Mouse (Mus musculus) cerebellum, adult (tissue): ENCODE data around the gene Ltbp4.

Experiments used
- ATAC-seq: cut with Nextera tagmentation; 2 replicates; pipeline ENCODE4 v1.9.2; 2017; ENCODE audit warnings: mild to moderate bottlenecking, moderate library complexity, mixed read lengths; ENCODE audit not compliant: insufficient number of reproducible peaks, low FRiP score, low TSS enrichment

Ltbp4 gene

DNA sequence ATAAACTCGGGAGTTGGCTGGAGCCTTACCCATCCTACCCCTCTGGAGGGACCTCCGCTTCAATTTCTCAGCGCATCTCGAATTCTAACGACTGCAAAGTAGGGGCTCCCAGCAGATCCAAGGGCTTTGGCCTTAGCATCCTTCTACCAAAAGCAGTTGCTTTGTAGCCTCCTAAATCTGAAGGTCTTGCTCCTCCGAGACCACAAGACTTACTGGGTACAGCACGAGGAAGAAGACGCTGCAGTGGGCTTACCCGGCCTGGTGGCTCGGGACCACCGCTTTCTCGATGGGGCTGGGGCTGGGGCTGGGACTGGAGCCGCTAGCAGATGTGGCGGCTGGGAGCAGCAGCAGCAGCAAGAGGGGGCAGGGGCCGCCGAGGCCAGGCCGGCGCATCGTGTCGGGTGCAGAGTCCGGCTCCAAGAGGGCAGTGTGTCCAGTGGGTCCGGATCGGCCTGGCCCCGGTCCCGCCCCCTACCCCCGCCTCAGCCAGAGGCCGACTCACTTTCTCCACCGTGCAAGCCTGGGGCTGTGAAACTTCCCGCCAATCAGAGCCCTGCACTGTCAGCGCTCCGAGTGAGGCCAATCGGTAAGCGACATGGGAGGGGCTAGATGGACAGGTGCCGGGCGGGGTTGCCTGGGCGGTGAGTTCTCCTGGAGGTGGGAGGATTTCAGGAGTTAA, at the start of gene Ltbp4:
TSS of gene Ltbp4 (minus strand) at position 518 of the 679 bp plus-strand sequence.
- no peak for ATAC-seq

DNA sequence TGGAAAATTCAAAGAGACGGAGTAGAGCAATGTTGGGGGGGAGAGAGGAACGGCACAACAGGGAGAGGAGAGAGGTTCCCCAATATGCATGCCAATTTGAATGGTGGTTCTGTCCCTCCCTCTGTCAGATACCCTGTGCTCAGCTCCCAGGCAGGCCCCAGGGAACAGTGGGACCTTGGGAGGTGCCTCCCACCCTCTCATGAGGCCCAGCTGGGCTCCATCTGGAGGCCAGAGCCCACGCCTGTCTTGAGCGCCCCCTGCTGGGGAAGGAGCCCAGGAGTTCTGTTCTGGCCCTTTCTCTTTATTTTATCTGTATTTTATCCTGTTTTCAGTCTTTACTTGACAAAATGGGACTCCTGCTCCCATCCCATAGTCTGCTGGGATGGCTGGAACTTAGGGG, 47.2 kb upstream of the Ltbp4 start:
- ATAC-seq, result 0 out of 2 replicates have a peak, but pooled peaks have one; percentile 15

DNA sequence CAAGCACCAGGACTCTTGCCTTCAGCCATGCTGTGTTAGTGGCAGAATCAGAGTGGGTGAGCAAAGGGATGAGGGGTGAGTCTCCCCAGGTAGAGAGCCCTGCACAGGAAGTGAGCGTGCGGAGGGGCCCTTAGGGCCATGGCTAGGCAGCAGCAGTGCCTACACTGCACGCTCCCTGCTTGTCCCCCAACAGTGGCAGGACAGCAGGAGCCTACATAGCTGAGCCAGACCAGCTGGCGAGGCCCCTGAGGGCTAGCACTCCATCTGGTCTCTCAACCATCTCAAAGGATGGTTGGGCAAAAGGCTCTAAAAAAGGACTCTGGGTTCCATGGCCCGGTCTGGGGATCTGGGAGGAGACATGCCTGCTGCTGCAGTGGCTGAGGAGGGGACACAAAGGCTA, 46.6 kb upstream of the Ltbp4 start:
- peak; percentile 88; the same call in 1 of the 2 replicates for ATAC-seq

DNA sequence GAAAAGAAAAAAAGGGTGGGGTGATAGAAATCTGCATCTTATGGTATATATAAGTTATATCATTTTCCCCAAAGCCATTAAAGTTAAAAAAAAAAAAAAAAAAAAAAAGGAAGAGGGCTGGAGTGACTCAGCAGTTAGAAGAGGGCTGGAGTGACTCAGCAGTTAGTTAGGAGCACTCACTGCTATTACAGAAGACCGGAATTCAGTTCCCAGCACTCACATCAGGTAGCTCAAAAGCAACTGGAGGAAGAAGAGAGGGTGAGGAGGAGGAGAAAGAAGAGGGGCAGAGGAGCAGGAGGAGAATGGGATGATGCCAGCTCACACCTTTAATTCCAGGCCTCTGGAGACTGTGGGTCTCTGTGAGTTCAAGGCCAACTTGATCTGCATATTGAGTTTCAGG, 45.7 kb upstream of the Ltbp4 start:
- ATAC-seq, result no peak

DNA sequence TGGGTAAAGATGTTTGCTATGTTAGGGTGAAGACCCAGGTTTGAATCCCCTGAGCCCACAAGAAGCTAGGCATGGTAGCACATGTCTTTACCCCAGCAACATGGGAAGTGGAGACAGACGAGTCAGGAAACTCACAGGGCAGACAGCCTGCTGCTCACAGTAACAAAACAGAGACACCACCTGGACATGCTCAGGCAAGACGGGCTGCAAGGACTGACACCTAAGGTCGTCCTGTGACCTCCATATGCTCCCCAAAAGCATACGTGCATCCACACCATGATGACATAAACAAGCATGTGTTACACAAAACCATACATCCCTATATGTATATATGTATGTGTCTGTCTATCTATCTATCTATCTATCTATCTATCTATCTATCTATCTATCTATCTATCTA, 44.1 kb upstream of the Ltbp4 start:
- no peak for ATAC-seq

DNA sequence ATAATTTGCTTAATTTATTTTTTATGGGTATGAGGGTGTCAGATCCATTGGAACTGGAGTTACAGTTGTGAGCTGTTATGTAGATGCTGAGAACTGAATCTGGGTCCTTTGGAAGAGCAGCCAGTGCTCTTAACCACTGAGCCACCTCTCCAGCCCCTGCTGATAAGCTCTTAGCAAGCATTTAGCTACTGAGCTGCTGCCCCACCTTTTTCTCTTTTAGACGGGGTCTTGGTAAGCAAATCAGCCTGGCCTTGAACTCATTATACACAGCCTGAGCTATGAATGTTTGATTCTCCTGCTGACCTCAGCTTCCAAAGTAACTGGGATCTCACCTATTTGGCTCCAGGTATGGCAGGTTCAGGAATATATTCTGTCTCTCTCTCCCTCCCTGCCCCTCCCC, 43.5 kb upstream of the Ltbp4 start:
- ATAC-seq, result no peak

DNA sequence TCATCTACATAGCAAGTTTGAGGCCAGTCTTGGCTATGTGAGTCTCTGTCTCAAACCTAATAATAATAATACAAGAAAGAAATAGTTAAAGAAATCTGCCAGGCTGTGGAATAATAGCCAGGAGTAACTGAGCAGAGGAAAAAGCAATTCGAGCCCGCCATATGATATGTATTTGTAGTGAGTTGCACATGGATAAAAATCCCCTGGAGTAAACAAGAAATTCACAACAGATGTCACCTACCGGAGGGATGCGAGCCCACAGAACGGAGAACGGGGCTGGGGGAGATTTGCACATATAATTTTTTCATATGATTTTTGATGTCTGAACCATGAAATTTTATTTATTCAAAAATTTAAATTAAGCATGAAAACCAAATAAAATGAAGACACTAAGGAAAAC, 42.3 kb upstream of the Ltbp4 start:
- no peak for ATAC-seq

DNA sequence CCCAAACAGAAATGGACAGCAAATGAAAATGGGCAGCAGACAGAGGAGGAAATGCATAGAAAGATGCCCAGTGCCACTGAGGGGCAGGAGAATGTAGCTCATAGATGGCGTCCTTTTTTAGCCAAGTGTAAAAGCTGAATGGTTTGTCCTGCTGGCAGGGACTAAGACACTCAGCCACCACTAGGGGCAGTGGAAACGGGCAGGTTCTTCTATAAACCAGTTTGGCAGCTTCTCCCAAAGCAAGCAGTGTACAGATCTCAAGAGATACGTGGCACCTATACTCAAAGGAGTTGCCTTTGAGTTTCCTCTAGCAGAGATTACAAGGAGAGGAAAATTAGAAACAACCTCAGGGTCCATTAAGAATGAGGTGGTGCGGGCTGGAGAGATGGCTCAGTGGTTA, 40.9 kb upstream of the Ltbp4 start:
- no peak for ATAC-seq

DNA sequence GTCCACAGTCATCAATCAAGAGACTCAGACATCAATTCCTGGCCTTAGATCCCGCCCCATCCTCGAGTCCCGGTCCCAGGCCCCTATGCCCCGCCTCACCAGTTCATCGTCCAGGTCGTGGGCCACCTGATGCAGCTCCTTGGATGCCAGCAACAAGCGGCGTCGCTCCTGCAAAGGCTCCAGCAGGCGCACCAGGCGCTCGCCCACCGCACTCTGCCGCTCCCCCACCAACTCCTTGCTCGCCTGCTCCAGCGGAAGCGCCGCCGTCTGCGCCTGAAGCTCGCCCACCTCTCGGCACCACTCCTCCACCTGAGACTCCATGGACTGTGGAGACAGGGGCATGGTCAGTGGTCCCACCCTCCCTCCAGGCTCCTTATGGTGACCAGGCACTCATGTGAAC, 37.8 kb upstream of the Ltbp4 start:
- ATAC-seq, result no peak

DNA sequence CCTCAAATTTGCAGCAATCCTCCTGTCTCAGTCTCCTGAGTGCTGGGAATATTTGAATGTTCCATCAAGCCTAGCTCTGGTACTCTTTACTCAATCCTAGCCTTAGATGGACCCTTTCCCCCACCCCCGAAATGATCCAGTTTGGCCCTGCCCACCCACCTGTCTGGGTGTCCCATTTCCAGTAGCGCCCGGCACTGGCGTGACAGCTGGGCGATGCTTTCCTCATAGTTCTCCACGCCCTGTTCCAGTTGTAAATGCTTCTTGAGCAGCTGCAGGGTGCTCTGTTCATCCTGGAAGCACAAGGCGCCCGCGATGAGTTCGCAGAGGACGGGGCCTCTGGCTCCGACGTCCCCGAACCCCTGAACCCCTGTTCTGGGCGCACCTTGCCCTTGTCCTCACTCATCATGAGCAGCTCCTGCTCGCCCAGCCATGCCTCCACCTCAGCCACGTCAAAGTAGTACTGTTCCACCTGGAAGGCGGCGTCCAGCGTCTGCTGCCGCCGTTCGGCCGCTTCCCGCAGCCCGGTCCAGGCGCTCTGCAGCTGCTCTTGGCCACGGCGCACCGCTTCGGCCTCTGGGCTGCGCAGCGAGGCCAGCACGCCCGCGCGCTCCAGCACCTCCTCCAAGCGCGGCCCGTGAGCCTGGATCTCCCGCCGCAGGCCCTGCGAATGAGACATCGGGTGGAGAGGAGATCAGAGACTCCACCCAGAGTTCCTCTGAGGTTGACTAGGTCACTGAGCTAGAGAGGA, 34.4 kb upstream of the Ltbp4 start:
- ATAC-seq, result no peak

DNA sequence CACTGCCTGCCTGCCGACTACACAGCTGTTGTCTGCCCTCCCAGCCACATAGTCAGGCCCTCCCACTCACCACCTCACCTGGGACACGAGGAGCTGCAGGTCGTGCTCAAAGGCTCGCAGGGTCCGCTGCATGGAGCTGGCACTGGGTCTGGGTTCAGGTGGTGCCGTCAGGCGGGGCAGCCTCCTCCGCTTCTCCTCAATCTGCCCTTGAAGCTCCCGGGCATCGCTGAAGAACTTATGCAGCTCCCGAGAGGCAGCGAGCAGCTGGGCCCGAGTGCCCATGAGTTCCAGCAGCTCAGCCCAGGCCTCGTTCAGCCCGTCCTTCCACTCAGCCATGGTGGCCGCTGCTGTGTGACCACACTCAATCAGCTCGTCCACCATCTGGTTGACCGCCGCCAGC, 31.6 kb upstream of the Ltbp4 start:
- ATAC-seq, result no peak

DNA sequence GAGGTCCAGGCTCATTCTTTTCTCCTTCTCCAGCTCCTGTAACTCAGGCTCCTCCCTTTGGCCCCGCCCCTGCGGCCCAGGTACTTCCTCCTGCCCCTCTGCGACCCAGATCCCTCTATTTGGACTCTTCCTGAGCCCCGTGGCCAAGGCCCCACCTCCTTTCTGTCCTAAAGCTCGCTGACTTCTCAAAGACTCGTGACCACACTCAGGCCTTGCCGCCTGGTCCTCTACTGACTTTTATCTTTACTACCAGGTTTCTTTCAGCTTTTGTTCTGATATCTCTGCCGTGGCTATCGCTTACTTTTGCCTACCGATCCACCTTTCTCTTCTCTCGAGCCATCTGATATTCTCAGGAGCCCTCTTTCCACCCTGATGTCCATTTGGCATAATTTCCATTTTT, 30.5 kb upstream of the Ltbp4 start:
- ATAC-seq, result no peak

DNA sequence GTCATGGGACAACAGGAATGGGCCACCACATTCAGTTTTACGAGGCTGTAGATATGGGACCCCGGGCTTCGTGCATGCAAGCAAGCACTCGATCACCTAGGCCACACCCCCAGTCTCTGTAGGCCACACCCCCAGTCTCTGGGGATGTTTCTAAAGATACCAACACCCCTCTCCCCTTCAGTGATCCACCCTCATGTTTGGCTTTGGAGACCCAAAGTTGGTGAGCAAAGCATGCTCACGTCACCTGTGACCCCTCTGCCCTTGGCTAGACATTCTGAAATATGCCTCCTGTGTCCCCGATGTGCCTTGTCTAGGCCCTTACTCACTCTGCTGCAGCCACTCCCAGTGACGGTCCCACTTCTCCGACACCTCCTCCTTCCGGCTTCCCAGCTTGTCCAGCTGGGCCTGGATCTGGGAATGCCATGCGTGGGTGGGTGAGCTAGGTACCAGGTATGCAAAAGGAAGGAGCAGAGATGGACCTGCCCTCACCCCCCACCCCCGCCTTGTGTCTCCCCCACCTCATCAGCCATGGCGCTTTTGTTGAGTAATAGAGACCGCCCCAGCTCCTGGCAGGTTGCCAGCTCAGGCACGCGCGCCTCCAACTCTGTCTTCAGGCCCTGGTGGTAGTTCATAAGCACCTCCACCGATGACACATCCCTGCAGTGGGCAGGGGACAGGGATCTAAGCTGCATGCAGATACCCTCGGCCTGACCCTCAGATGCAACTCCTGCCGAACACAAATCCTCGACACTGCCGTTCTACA, 28.8 kb upstream of the Ltbp4 start:
- no peak for ATAC-seq

DNA sequence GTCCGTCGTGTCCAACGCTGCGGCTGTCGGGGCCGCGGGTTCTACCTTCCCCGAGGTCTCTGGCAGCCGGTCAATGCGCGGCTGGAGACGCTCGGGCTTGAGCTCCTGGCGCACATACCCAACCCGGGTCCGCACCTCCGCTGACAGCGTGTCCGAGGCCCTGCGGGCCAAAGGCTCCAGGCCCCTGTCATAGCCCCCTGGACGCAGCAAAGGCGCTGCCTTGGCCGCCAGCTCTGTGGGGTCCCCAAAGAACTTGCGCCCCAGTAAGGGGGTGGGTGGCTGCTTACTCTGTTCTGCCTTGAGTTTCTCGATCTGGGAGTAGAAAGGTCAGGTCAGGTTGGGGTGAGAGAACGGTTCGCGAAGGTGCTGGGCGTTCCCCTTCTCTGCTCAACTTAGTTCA, 26.9 kb upstream of the Ltbp4 start:
- ATAC-seq, result no peak

DNA sequence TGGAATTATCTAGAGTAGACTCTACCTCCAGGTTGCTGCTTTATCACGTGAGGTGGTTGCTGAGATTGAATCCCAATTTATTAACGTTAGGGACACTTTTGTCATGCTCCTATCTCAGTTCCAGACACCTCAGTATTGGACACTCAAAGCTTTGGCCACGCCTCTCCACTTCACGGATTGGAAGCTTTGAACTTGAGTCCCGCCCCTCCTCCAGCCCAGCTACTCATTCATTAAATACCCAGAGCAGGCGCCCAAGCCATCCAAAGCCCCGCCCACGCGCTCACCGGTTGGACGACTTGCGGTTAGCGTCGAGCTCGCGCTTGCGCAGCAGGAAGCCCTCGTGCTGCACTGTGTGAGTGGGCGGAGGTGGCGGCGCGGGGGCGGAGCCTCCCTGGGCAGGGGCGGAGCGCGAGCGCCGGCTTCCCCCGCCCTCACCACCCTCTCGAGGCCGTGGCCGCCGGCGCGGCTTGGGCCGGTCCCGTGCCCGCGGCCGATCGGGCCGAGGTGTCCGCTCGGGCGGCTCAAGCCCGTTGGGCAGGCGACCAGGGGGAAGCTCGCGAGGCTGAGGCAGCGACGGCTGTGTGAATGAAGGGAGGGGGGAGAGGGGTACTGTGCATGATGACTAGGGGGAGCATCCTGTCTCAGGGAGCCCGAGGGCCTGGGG, 23.9 kb upstream of the Ltbp4 start:
- peak; percentile 77 for ATAC-seq

DNA sequence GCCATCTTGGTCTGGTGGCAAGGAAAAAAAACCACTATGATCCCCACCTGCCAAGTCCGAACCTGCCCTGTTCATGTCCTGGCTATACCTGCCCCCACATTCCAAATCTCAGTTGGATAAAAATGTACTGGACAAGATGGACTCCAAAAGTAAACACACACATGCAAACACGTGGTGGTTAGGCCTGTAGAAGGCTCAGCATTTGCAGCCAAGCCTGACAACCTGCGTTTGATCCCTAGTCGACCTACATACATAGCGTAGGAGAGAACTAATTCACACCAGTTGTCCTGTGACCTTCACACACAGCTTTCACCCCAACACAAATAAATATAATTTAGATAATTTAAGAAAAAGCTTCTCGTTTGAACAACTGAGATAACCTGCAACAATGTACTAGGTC, 23.3 kb upstream of the Ltbp4 start:
- no peak for ATAC-seq

DNA sequence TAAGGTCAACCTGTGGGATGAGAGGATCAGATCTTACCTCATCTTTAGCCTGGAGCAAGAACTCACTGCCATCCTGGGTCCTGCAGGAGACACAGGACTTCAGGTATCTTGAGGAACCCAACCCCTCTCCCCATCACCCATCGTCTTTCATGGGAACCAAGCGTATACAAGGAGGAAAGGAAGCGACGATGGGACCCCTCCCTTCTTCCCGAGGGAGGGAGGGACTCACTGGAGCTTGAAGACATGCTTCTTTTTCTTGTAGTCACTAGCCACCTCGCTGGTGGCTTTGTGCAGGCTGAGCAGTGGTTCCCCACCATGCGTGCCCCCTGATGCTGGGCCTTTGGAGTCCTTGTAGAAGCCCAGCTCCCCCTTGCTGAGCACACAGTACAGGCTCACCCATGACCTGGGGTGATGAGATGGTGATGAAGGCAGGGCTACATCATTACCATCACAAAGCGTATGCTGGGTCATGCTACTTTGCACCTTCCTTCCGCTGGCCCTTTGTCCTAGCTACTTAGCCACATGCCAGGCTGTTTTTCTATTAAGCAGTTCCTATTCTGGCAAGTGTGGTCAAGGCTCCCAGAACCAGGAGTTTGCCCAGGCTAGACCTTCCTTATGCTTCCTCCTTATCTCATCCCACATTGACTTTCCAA, 22.3 kb upstream of the Ltbp4 start:
- no peak for ATAC-seq

DNA sequence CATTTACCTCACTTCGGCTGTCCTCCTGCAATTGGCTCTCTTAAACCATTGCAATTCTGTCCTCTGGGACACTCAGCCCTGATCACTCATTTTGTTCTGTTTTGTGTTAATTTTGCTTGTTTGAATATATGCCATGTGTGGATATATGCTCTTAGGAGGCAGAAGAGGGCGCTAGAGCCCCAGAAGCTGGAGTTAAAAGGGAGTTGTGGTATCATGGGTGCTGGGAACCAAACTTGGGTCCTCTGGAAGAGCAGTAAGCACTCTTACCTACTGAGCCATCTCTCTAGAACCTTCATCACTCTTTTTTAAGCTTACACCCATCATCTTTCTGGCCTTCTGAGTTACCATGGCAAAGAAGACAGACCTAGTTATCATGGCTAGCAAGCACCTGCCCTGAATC, 21.7 kb upstream of the Ltbp4 start:
- no peak for ATAC-seq

DNA sequence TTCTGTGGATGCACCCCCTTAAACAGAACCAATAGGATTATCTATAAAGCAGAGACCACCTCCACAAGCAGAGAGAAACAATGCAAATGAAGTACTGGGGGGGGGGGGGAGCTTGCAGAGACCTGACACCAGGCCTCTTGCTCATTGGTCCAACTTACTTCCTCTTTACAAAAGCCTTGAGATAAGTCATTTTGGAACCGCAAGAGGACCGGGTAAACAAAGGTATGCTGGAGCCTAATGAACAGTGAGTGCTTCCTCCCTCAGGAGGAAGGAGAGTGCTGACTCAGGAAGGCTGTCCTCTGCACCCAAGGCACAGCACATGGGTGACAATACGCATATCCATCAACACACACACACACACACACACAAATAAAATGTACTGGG, 20.1 kb upstream of the Ltbp4 start:
- ATAC-seq, result no peak

DNA sequence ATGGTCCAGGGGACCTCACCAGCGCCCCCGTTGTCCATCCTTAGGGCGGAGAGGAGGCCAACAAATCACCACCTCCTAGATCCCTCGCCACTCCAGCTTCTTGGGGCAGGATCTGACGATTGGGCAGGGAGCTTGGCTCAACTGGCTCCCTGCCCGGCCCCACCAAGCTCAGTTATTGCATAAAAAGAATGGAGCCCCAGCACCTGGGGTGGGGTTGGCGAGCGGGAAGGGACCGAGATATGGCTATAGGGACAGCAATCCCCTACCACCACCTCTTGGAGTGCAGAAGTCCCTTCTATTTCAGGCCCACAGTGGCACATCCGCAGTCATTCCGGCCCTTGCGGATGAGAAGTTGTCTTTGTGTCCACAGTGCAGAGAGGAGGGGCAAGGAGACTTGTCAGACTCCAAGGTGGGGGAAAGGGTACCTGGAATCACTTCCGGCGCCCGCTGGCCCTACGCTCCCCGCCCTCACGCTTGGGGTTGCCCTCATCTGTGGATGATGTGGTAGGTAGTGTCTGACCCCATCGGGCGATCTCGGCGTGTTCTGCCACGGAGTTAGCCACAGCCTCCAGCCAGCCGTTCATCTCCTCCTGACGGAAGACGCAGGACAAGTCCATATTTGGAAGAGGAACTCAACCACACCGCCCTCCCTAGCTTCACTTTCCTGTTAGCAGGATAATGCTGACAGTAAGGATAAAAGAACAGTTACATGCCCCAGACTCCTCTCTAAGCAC, 19.5 kb upstream of the Ltbp4 start, which contains the start of gene Gm20479:
TSS of gene Gm20479 (minus strand) at position 559 of the 734 bp plus-strand sequence.
- ATAC-seq, result no peak
